Mouse (Mus musculus): ENCODE results near the gene Mfsd2b.
"Not testable (repeated sequence)": the region's sequence is repeated elsewhere in the genome, so short reads cannot be mapped to it uniquely, and the experiment has no call there.

GRCm38 (mm10) chr12:4886581-4886980 is 12.4 kb upstream of the Mfsd2b start:
- not testable (repeated sequence) for TF ChIP-seq CTCF (IDR thresholded peaks at IDR 0.05; ENCODE audit: low read depth); EP300 (optimal IDR thresholded peaks at IDR 0.05)
